In genomic region chr9:64021853-64022561, GRCm38 (mm10) we compare ENCODE assay signal across 8 mouse cellular contexts. TPM values are rescaled to one million over a fixed set of nuclear protein-coding genes. Genes with fewer than 3 reads are reported as not detected.
DNase-seq lines count a peak whose midpoint lies in the region; ATAC-seq and TF ChIP-seq lines count a peak whose summit lies in the region.

Gene Smad6, minus strand, starts transcription at chr9:64022059.

- WGBS in embryonic facial prominence, embryonic 13.5 days = under 1% methylated on average over 58 of the region's 60 CpGs
- WGBS in limb, embryonic 14.5 days = under 1% methylated on average over 49 of the region's 60 CpGs
- under 1% methylated on average over 59 of the region's 60 CpGs for WGBS in midbrain, embryonic 16.5 days

- peak within 1 kb of the TSS; percentile 99 for H3K4me3 ChIP-seq in embryonic facial prominence, embryonic 13.5 days
- H3K4me3 ChIP-seq in limb, embryonic 14.5 days (replicated peaks; ENCODE audit: low read length) = peak within 1 kb of the TSS; percentile 94
- peak within 1 kb of the TSS; percentile 48 for H3K4me3 ChIP-seq in midbrain, embryonic 16.5 days (ENCODE audit: low read depth, low read length)

- peak within 1 kb of the TSS; percentile 99 for H3K9ac ChIP-seq in embryonic facial prominence, embryonic 13.5 days
- peak within 1 kb of the TSS; percentile 98 for H3K9ac ChIP-seq in limb, embryonic 14.5 days (ENCODE audit: low read depth, low read length, severe bottlenecking)
- H3K9ac ChIP-seq in midbrain, embryonic 16.5 days (ENCODE audit: low read depth, low read length) = peak within 1 kb of the TSS; percentile 65

- peak within 1 kb of the TSS; percentile 98 for H3K4me2 ChIP-seq in embryonic facial prominence, embryonic 13.5 days
- H3K4me2 ChIP-seq in limb, embryonic 14.5 days (replicated peaks; ENCODE audit: low read depth, low read length, severe bottlenecking) = peak within 1 kb of the TSS; percentile 72
- H3K4me2 ChIP-seq in midbrain, embryonic 16.5 days (ENCODE audit: low read length) = peak within 1 kb of the TSS; percentile 91

- peaks cover 35% of the 10 kb centered on the region for H3K4me1 ChIP-seq in embryonic facial prominence, embryonic 13.5 days
- peaks cover 21% of the 10 kb centered on the region for H3K4me1 ChIP-seq in limb, embryonic 14.5 days (ENCODE audit: control insufficient read depth, insufficient read depth, low read length)
- H3K4me1 ChIP-seq in midbrain, embryonic 16.5 days (ENCODE audit: control insufficient read depth, insufficient read depth, low read length) = peaks cover 36% of the 10 kb centered on the region

- H3K27ac ChIP-seq in embryonic facial prominence, embryonic 13.5 days = peak within 1 kb of the TSS; percentile 99
- H3K27ac ChIP-seq in limb, embryonic 14.5 days (replicated peaks; ENCODE audit: low read depth, low read length) = peak within 1 kb of the TSS; percentile 95
- H3K27ac ChIP-seq in midbrain, embryonic 16.5 days (ENCODE audit: low read length) = peak within 1 kb of the TSS; percentile 43; the same call in 1 of the 2 replicates

- peak; percentile 46 to 53 for DNase-seq in spleen, adult 18-20 months
- DNase-seq in spleen, adult 12 weeks (ENCODE audit: low spot score) = no peak
- peak; percentile 89 for DNase-seq in heart, adult 8-10 months (ENCODE audit: low spot score)
- peak; percentile 95 for DNase-seq in kidney, adult 9 months
- peak; percentile 96 for DNase-seq in limb, embryonic 14.5 days (ENCODE audit: low spot score)
- DNase-seq in splenic B cell, adult 2 months (ENCODE audit: low read depth, low spot score) = peak; percentile 59

- peak; percentile 77; the same call in 1 of the 2 replicates for TF ChIP-seq POLR2A in limb, embryonic 14.5 days (IDR thresholded peaks at IDR 0.05; ENCODE audit: borderline replicate concordance, extremely low read depth, insufficient read depth, insufficient read length)

- H3K27me3 ChIP-seq in embryonic facial prominence, embryonic 13.5 days = no peaks in the 10 kb centered on the region
- no peaks in the 10 kb centered on the region for H3K27me3 ChIP-seq in limb, embryonic 14.5 days (ENCODE audit: control insufficient read depth, insufficient read depth, low read length)
- peaks cover 23% of the 10 kb centered on the region for H3K27me3 ChIP-seq in midbrain, embryonic 16.5 days (ENCODE audit: control insufficient read depth, insufficient read depth, low read depth, low read length)
- H3K27me3 ChIP-seq in splenic B cell, adult 2 months (ENCODE audit: control insufficient read depth, insufficient read depth, low read length, poor library complexity, severe bottlenecking) = peaks cover under 1% of the 10 kb centered on the region; the same call in 1 of the 2 replicates

- no peaks in the 10 kb centered on the region for H3K36me3 ChIP-seq in embryonic facial prominence, embryonic 13.5 days
- H3K36me3 ChIP-seq in limb, embryonic 14.5 days (ENCODE audit: control insufficient read depth, insufficient read depth, low read length) = no peaks in the 10 kb centered on the region
- H3K36me3 ChIP-seq in midbrain, embryonic 16.5 days (ENCODE audit: control insufficient read depth, insufficient read depth, low read length) = no peaks in the 10 kb centered on the region
- no peaks in the 10 kb centered on the region for H3K36me3 ChIP-seq in splenic B cell, adult 2 months (ENCODE audit: control insufficient read depth, insufficient read depth, low read length, poor library complexity, severe bottlenecking)

- peak; percentile 68 for ATAC-seq in embryonic facial prominence, embryonic 13.5 days (ENCODE audit: insufficient number of reproducible peaks, insufficient read depth, low FRiP score, low TSS enrichment, low read depth)
- peak; percentile 81 for ATAC-seq in limb, embryonic 14.5 days (ENCODE audit: low FRiP score, low read depth)
- ATAC-seq in midbrain, embryonic 16.5 days = peak; percentile 67

- H3K9me3 ChIP-seq in embryonic facial prominence, embryonic 13.5 days = no peaks in the 10 kb centered on the region
- no peaks in the 10 kb centered on the region for H3K9me3 ChIP-seq in limb, embryonic 14.5 days (ENCODE audit: control insufficient read depth, low read length)
- H3K9me3 ChIP-seq in midbrain, embryonic 16.5 days (replicated peaks; ENCODE audit: control insufficient read depth, low read length, poor library complexity, severe bottlenecking) = no peaks in the 10 kb centered on the region

RNA-seq across cellular contexts. Expression of gene Smad6, which starts in this region (rescaled TPM):
- 16.7 and 17.4 TPM in 2 replicates for polyA plus RNA-seq in embryonic facial prominence, embryonic 13.5 days (2015; fragmentation: Nextera tagmentation; extraction: Ambion mirVana)
- 10 to 100 TPM; 10.9 to 16.5 (median 11.9) TPM for total RNA-seq in heart, adult 8-10 months (2022)
- 23.5 and 43.1 TPM in 2 replicates for polyA plus RNA-seq in limb, embryonic 14.5 days (2012; rRNA removed)
- polyA plus RNA-seq in limb, embryonic 14.5 days (2014; fragmentation: Nextera tagmentation; extraction: Ambion mirVana) = 12.0 and 14.7 TPM in 2 replicates
- 0.99 and 1.0 TPM in 2 replicates for polyA plus RNA-seq in midbrain, embryonic 16.5 days (2015; fragmentation: Nextera tagmentation; extraction: Ambion mirVana)

Comparison
In these comparisons a context has a peak if more than half of its experiments do, and no peak if none do; other contexts are left out.
1. H3K27ac ChIP-seq: peak in every context shown above with its lines; median percentile 99 in embryonic facial prominence, embryonic 13.5 days; 95 in limb, embryonic 14.5 days; 43 in midbrain, embryonic 16.5 days.
2. H3K4me3 ChIP-seq: peak in every context shown above with its lines; median percentile 99 in embryonic facial prominence, embryonic 13.5 days; 94 in limb, embryonic 14.5 days; 48 in midbrain, embryonic 16.5 days.